Mouse (Mus musculus) R1 (cell line): ENCODE measurements at regions not wholly inside any gene's neighbourhood (a gene's known extent, or its start where the extent isn't known, plus 50 kb on each side); places are given as distances from the start of the nearest gene placed in this dataset.

Experiments
- DNase-seq: peaks from one replicate; pipeline ENCODE4 v3.0.0-alpha.2; 2018; ENCODE audit warnings: low read depth, low spot score

DNA sequence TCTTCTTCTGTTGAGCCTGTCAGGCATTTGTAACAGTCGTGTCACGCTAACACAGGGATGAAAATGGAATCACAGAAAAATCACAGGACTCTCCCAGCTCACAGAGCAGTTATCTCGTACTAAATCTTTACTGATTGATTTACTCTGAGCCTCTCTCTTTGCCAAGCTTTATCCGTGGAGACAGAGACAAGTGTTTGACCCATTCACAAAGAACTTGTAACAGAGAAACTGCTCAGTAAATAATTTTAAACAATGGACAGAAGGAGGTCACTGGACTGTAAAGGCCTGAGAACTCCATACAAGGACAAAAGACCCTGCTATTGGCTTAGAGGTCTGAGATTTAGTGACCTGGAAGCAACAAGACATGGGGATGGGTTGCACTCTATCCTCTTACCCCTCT is 66.5 kb downstream of the Nps start:
- DNase-seq, result no peak

DNA sequence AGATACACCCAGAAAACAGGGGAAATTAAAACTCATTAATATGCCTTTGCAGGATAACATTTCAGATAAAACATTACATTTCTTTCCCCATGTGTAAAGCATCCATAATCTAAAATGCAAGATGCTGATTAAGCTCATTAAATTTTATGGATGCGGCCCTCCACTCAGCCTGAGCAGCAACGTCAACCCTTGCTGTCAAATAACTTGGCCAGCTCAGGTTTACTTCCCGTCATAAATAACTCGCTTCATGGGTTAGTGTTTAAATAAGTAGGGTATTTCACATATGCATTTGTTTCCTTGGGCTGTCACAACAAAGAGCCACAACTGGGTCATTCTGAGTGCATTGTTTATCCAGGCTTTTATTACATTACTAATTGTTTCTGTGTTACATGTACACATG is 65.1 kb upstream of the Foxi2 start:
- DNase-seq, result no peak

DNA sequence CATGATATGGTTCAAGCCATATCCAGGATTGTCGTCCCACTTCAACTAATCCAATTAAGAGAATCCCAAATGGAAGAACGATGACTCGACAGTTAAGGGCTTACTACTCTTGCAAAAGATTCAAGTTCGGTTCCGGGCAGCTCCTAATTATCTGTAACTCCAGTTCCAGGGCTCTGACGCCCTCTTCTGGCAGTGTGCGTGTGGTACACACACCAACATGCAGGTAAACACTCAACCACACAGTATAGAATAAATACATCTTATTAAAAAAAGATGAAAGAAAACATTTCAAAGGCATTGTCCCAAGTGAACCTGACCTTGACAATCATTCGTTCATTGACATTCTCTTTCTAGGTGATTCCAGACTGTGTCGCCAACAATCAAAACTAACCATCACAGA is 63.4 kb upstream of the Foxi2 start:
- DNase-seq, result peak; percentile 39

DNA sequence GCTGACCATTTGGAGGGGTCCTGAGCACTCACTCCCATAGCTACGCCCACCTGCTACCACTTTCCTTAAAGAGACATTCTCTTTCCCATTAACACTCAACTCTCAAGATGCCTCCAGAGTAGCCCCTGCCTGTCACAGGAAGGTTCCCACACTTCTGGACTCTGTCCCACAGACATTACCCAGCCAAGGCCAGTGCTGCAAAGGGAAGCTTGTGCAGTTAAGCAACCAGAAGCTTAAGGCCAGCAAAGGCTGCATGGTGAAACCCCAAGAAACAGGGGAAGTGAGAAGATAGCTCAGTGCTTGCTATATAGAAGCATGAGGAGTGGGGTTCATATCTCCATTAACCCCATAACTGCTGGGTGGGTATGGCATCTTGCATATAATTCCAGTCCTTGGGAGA is 52.3 kb upstream of the Foxi2 start:
- no peak for DNase-seq
